Comparison of ENCODE assay signal across 10 mouse cellular contexts in genomic region chr10:94171440-94172130, GRCm38 (mm10). TPM values are rescaled to one million over a fixed set of nuclear protein-coding genes. Genes with fewer than 3 reads are reported as not detected.
DNase-seq lines count a peak whose midpoint lies in the region; ATAC-seq lines count a peak whose summit lies in the region.
"Had no signal": no experiment of that assay in that cellular context is flagged by ENCODE, and none has a peak within 500 bp of the region (broad histone marks: within the 10 kb centered on the region; RNA-seq: fewer than 3 reads in every experiment).

No protein-coding gene starts in this region.

- no peak overlapping the region for H3K9ac ChIP-seq in limb, embryonic 13.5 days
- H3K9ac ChIP-seq in hindbrain, embryonic 12.5 days = no peak overlapping the region
- no peak overlapping the region for H3K9ac ChIP-seq in midbrain, embryonic 11.5 days (ENCODE audit: low read length)
- H3K9ac ChIP-seq: liver, embryonic 14.5 days had no signal

- no peaks in the 10 kb centered on the region for H3K27me3 ChIP-seq in limb, embryonic 13.5 days
- H3K27me3 ChIP-seq in limb, embryonic 10.5 days (ENCODE audit: low read depth, poor library complexity, severe bottlenecking) = no peaks in the 10 kb centered on the region
- no peaks in the 10 kb centered on the region for H3K27me3 ChIP-seq in hindbrain, embryonic 12.5 days
- H3K27me3 ChIP-seq in midbrain, embryonic 11.5 days (ENCODE audit: control insufficient read depth, insufficient read depth, low read length) = no peaks in the 10 kb centered on the region

- 0 out of 2 replicates have a peak, but pooled peaks have one; percentile 36 for ATAC-seq in limb, embryonic 13.5 days (ENCODE audit: low FRiP score, low read depth)
- no peak for ATAC-seq in hindbrain, embryonic 12.5 days (ENCODE audit: low FRiP score)
- 0 out of 2 replicates have a peak, but pooled peaks have one; percentile 22 for ATAC-seq in midbrain, embryonic 11.5 days (ENCODE audit: low FRiP score)

- peaks cover 83% of the 10 kb centered on the region for H3K36me3 ChIP-seq in limb, embryonic 13.5 days
- H3K36me3 ChIP-seq in limb, embryonic 10.5 days = peaks cover 96% of the 10 kb centered on the region
- H3K36me3 ChIP-seq in hindbrain, embryonic 12.5 days = peaks cover 62% of the 10 kb centered on the region
- H3K36me3 ChIP-seq in midbrain, embryonic 11.5 days (ENCODE audit: control insufficient read depth, insufficient read depth, low read length) = peaks cover 26% of the 10 kb centered on the region

- H3K27ac ChIP-seq in limb, embryonic 13.5 days = no peak overlapping the region
- H3K27ac ChIP-seq in limb, embryonic 10.5 days = no peak overlapping the region
- peak overlapping the region; percentile 5; the same call in 1 of the 2 replicates for H3K27ac ChIP-seq in hindbrain, embryonic 12.5 days
- H3K27ac ChIP-seq in midbrain, embryonic 11.5 days (ENCODE audit: low read depth, low read length) = no peak overlapping the region
- H3K27ac ChIP-seq: liver, embryonic 14.5 days had no signal

- DNase-seq in adrenal gland, adult 2 months = peak; percentile 15
- DNase-seq in adrenal gland, adult 18-20 months (ENCODE audit: low spot score in 2 of 2) = no peak
- no peak for DNase-seq in limb, embryonic 10.5 days (ENCODE audit: low spot score)
- DNase-seq in midbrain, embryonic 11.5 days (ENCODE audit: low spot score, missing footprints) = peak; percentile 87
- DNase-seq in spleen, postnatal 36 days (ENCODE audit: low spot score in 2 of 2) = no peak
- DNase-seq in left cerebral cortex, postnatal 4 days = no peak
- DNase-seq: cerebellum, adult 2 months had no signal

- 67% methylated on average over 12 of the region's 12 CpGs for WGBS in limb, embryonic 13.5 days
- 76% methylated on average over 12 of the region's 12 CpGs for WGBS in limb, embryonic 10.5 days
- 29% methylated on average over 12 of the region's 12 CpGs for WGBS in hindbrain, embryonic 12.5 days
- WGBS in midbrain, embryonic 11.5 days = 33% methylated on average over 12 of the region's 12 CpGs

- H3K9me3 ChIP-seq in limb, embryonic 13.5 days = peaks cover 5% of the 10 kb centered on the region; the same call in 1 of the 2 replicates
- H3K9me3 ChIP-seq in limb, embryonic 10.5 days (replicated peaks) = no peaks in the 10 kb centered on the region
- peaks cover 4% of the 10 kb centered on the region; the same call in 1 of the 2 replicates for H3K9me3 ChIP-seq in hindbrain, embryonic 12.5 days (replicated peaks)
- H3K9me3 ChIP-seq in midbrain, embryonic 11.5 days (ENCODE audit: control insufficient read depth, low read length) = peaks cover 6% of the 10 kb centered on the region

- H3K4me3 ChIP-seq in limb, embryonic 13.5 days = no peak overlapping the region
- H3K4me3 ChIP-seq in limb, embryonic 10.5 days = no peak overlapping the region
- H3K4me3 ChIP-seq in hindbrain, embryonic 12.5 days = no peak overlapping the region
- H3K4me3 ChIP-seq in midbrain, embryonic 11.5 days (ENCODE audit: low read depth, low read length) = no peak overlapping the region

- H3K4me2 ChIP-seq in limb, embryonic 13.5 days (replicated peaks) = no peak overlapping the region
- H3K4me2 ChIP-seq in hindbrain, embryonic 12.5 days (replicated peaks) = peak overlapping the region; percentile 11; the same call in 1 of the 2 replicates
- 0 out of 2 replicates have a peak overlapping the region, but pooled peaks have one; percentile 10 for H3K4me2 ChIP-seq in midbrain, embryonic 11.5 days

- no peaks in the 10 kb centered on the region for H3K4me1 ChIP-seq in limb, embryonic 13.5 days
- no peaks in the 10 kb centered on the region for H3K4me1 ChIP-seq in limb, embryonic 10.5 days
- peaks cover 22% of the 10 kb centered on the region for H3K4me1 ChIP-seq in hindbrain, embryonic 12.5 days
- H3K4me1 ChIP-seq in midbrain, embryonic 11.5 days (ENCODE audit: control insufficient read depth, insufficient read depth, low read length) = peaks cover 20% of the 10 kb centered on the region

- intact Hi-C loops in left cerebral cortex, postnatal 4 days (cut with DNase I) = no loop called here

RNA-seq across cellular contexts. Expression of gene Nr2c1, which starts 23.8 kb away (rescaled TPM):
- total RNA-seq in adrenal gland, adult 2 months (2021) = 10 to 100 TPM; 11.7 to 13.7 TPM
- polyA plus RNA-seq in adrenal gland, adult 2 months (2012; rRNA removed) = 2.5 and 2.7 TPM in 2 replicates
- total RNA-seq in adrenal gland, adult 18-20 months (2021) = 10 to 100 TPM; 10.1 to 11.1 TPM
- polyA plus RNA-seq in limb, embryonic 13.5 days (2015; fragmentation: Nextera tagmentation; extraction: Ambion mirVana) = 9.9 and 10.0 TPM in 2 replicates
- polyA plus RNA-seq in limb, embryonic 10.5 days (2016; fragmentation: Nextera tagmentation; extraction: Ambion mirVana) = 12.1 and 12.7 TPM in 2 replicates
- 12.2 and 12.3 TPM in 2 replicates for polyA plus RNA-seq in hindbrain, embryonic 12.5 days (2016; fragmentation: Nextera tagmentation; extraction: Ambion mirVana)
- polyA plus RNA-seq in midbrain, embryonic 11.5 days (2014; fragmentation: Nextera tagmentation; extraction: Ambion mirVana) = 10.8 and 12.2 TPM in 2 replicates
- 1 to 10 TPM; 8.2 to 8.6 TPM for total RNA-seq in left cerebral cortex, postnatal 4 days (2021)

RNA-seq across cellular contexts. Expression of gene Ndufa12, which starts 26.9 kb away (rescaled TPM):
- 100 to 1,000 TPM; 406 to 525 TPM for total RNA-seq in adrenal gland, adult 2 months (2021)
- polyA plus RNA-seq in adrenal gland, adult 2 months (2012; rRNA removed) = 18.2 and 24.4 TPM in 2 replicates
- total RNA-seq in adrenal gland, adult 18-20 months (2021) = 100 to 1,000 TPM; 359 to 463 TPM
- 306 and 316 TPM in 2 replicates for polyA plus RNA-seq in limb, embryonic 13.5 days (2015; fragmentation: Nextera tagmentation; extraction: Ambion mirVana)
- polyA plus RNA-seq in limb, embryonic 10.5 days (2016; fragmentation: Nextera tagmentation; extraction: Ambion mirVana) = 495 and 559 TPM in 2 replicates
- 366 and 400 TPM in 2 replicates for polyA plus RNA-seq in hindbrain, embryonic 12.5 days (2016; fragmentation: Nextera tagmentation; extraction: Ambion mirVana)
- polyA plus RNA-seq in midbrain, embryonic 11.5 days (2014; fragmentation: Nextera tagmentation; extraction: Ambion mirVana) = 520 and 528 TPM in 2 replicates
- 100 to 1,000 TPM; 178 to 195 TPM for total RNA-seq in left cerebral cortex, postnatal 4 days (2021)

Comparison
In these comparisons a context has a peak if more than half of its experiments do, and no peak if none do; other contexts are left out.
1. DNase-seq: peak in adrenal gland, adult 2 months (single experiment) and midbrain, embryonic 11.5 days (single experiment); none in adrenal gland, adult 18-20 months (0 of 2), limb, embryonic 10.5 days (single experiment), spleen, postnatal 36 days (0 of 2) and left cerebral cortex, postnatal 4 days (single experiment).
2. RNA of gene Ndufa12, which starts 26.9 kb away (polyA plus RNA-seq): 520 to 528 TPM in midbrain, embryonic 11.5 days, 495 to 559 TPM in limb, embryonic 10.5 days, 366 to 400 TPM in hindbrain, embryonic 12.5 days and 306 to 316 TPM in limb, embryonic 13.5 days; 18.2 to 24.4 TPM in adrenal gland, adult 2 months; every median in the first group is over 10 times any median in the second.